Mouse (Mus musculus) heart, embryonic 13.5 days (tissue): ENCODE measurements around the gene Kcp. TPM values are rescaled to one million over a fixed set of nuclear protein-coding genes. Genes with fewer than 3 reads are reported as not detected.
A peak's percentile ranks its signal among the peaks of the same experiment; 100 is the strongest.

ENCODE experiments used
- ATAC-seq: fragments of 200-750 bp; cut with Nextera tagmentation; 2 replicates; pipeline ENCODE4 v1.8.0; 2017; ENCODE audit warnings: moderate TSS enrichment; ENCODE audit not compliant: insufficient number of reproducible peaks, low FRiP score, low TSS enrichment; ENCODE audit errors: extremely low read depth
- H3K27ac ChIP-seq: fragments of 300-500 bp; sonication (generic); replicated peaks from 2 replicates; pipeline ENCODE4 v1.5.1; 2015; ENCODE audit warnings: moderate library complexity, mild to moderate bottlenecking, inconsistent platforms
- H3K27me3 ChIP-seq: fragments of 300-500 bp; sonication (generic); replicated peaks from 2 replicates; pipeline ENCODE4 v1.6.1; 2015; ENCODE audit warnings: mild to moderate bottlenecking, inconsistent platforms
- H3K36me3 ChIP-seq: fragments of 300-500 bp; sonication (generic); 2 replicates; pipeline ENCODE4 v1.6.1; 2015; ENCODE audit warnings: mild to moderate bottlenecking, inconsistent platforms
- H3K4me1 ChIP-seq: fragments of 300-500 bp; sonication (generic); 2 replicates; pipeline ENCODE4 v1.6.1; 2015; ENCODE audit warnings: inconsistent platforms
- H3K4me2 ChIP-seq: fragments of 300-500 bp; sonication (generic); 2 replicates; pipeline ENCODE4 v1.6.1; 2015; ENCODE audit warnings: inconsistent platforms, mild to moderate bottlenecking, moderate library complexity
- H3K4me3 ChIP-seq: fragments of 300-500 bp; sonication (generic); 2 replicates; pipeline ENCODE4 v1.5.1; 2015; ENCODE audit warnings: moderate library complexity, mild to moderate bottlenecking, inconsistent platforms
- H3K9ac ChIP-seq: fragments of 300-500 bp; sonication (generic); 2 replicates; pipeline ENCODE4 v1.6.1; 2015; ENCODE audit warnings: inconsistent platforms, mild to moderate bottlenecking, moderate library complexity
- H3K9me3 ChIP-seq: fragments of 300-500 bp; sonication (generic); 2 replicates; pipeline ENCODE4 v1.6.1; 2016; ENCODE audit warnings: inconsistent platforms
- WGBS: fragments of 180-500 bp; shearing (Covaris S2); methylation state at CpG from one replicate; pipeline ENCODE4 v1.1.7; 2015; ENCODE audit warnings: mixed read lengths; 5-methylcytosine and 5-hydroxymethylcytosine counted together
- polyA plus RNA-seq: library from polyadenylated mRNA; unstranded; fragments of >200 nt; fragmentation: Nextera tagmentation; extraction: Ambion mirVana; gene quantifications from 2 replicates; pipeline ENCODE4 v1.2.1, GENCODE M21; 2015

Gene Kcp
- polyA plus RNA-seq, 1 experiment from 2014 or later = 11.9 TPM

- Histone ChIP-seq H3K4me3 (no peak overlapping the region), H3K4me1 (peaks cover 32% of the 10 kb centered on the region), H3K27me3 (peaks cover 26% of the 10 kb centered on the region), H3K9ac (no peak overlapping the region), H3K9me3 (peaks cover 6% of the 10 kb centered on the region; the same call in 1 of the 2 replicates), H3K36me3 (no peaks in the 10 kb centered on the region), H3K27ac (no peak overlapping the region), H3K4me2 (no peak overlapping the region)
- ATAC-seq = no peak
- WGBS = 57% methylated on average over 6 of the region's 6 CpGs
Observed at GRCm38 (mm10) chr6:29522626-29523300, 15.0 kb upstream of the Kcp start.

GRCm38 (mm10) chr6:29517139-29517538 lies 9.4 kb upstream of the Kcp start:
- Histone ChIP-seq H3K9me3 (peaks cover 6% of the 10 kb centered on the region; the same call in 1 of the 2 replicates), H3K4me1 (peaks cover 14% of the 10 kb centered on the region), H3K27me3 (no peaks in the 10 kb centered on the region; the same call in 1 of the 2 replicates), H3K4me3 (no peak overlapping the region), H3K36me3 (no peaks in the 10 kb centered on the region), H3K27ac (no peak overlapping the region), H3K4me2 (no peak overlapping the region), H3K9ac (no peak overlapping the region)
- no peak; the same call in 1 of the 2 replicates for ATAC-seq
- 3% methylated on average over 5 of the region's 5 CpGs for WGBS

GRCm38 (mm10) chr6:29513284-29513683 lies 5.5 kb upstream of the Kcp start:
- H3K4me3 ChIP-seq = peak overlapping the region; percentile 30
- peak overlapping the region; percentile 60 for H3K27ac ChIP-seq
- peak overlapping the region; percentile 65 for H3K9ac ChIP-seq
- peak overlapping the region; percentile 63 for H3K4me2 ChIP-seq
- H3K4me1 ChIP-seq = peaks cover 20% of the 10 kb centered on the region
- no peak for ATAC-seq
- 2% methylated on average over 11 of the region's 11 CpGs for WGBS
- H3K27me3 ChIP-seq = no peaks in the 10 kb centered on the region
- no peaks in the 10 kb centered on the region for H3K9me3 ChIP-seq
- H3K36me3 ChIP-seq = no peaks in the 10 kb centered on the region

GRCm38 (mm10) chr6:29509086-29509485 lies 1.3 kb upstream of the Kcp start:
- Histone ChIP-seq H3K9ac (no peak overlapping the region), H3K4me3 (no peak overlapping the region), H3K27me3 (peaks cover 11% of the 10 kb centered on the region), H3K27ac (peak overlapping the region; percentile 53; the same call in 1 of the 2 replicates), H3K9me3 (no peaks in the 10 kb centered on the region), H3K4me1 (peaks cover 35% of the 10 kb centered on the region), H3K4me2 (no peak overlapping the region), H3K36me3 (0 out of 2 replicates have a peak, but pooled peaks cover 4% of the 10 kb centered on the region)
- no peak for ATAC-seq
- 44% methylated on average over 2 of the region's 2 CpGs for WGBS

GRCm38 (mm10) chr6:29506834-29507233 lies 918 bp downstream of the Kcp start:
- H3K27me3 ChIP-seq = peaks cover 11% of the 10 kb centered on the region
- H3K4me1 ChIP-seq = peaks cover 24% of the 10 kb centered on the region
- H3K4me2 ChIP-seq = peak overlapping the region; percentile 86
- no peak for ATAC-seq
- peak overlapping the region; percentile 79 for H3K9ac ChIP-seq
- WGBS = 24% methylated on average over 8 of the region's 8 CpGs
- H3K4me3 ChIP-seq = peak overlapping the region; percentile 71
- H3K9me3 ChIP-seq = no peaks in the 10 kb centered on the region
- 0 out of 2 replicates have a peak, but pooled peaks cover 4% of the 10 kb centered on the region for H3K36me3 ChIP-seq
- H3K27ac ChIP-seq = no peak overlapping the region

GRCm38 (mm10) chr6:29505493-29505892 lies 2.3 kb downstream of the Kcp start:
- ATAC-seq = no peak
- peaks cover 24% of the 10 kb centered on the region for H3K4me1 ChIP-seq
- H3K4me2 ChIP-seq = no peak overlapping the region
- H3K4me3 ChIP-seq = no peak overlapping the region
- H3K27ac ChIP-seq = no peak overlapping the region
- H3K9ac ChIP-seq = no peak overlapping the region
- H3K36me3 ChIP-seq = 0 out of 2 replicates have a peak, but pooled peaks cover 4% of the 10 kb centered on the region
- WGBS = 81% methylated on average over 5 of the region's 5 CpGs
- no peaks in the 10 kb centered on the region for H3K9me3 ChIP-seq
- peaks cover 11% of the 10 kb centered on the region for H3K27me3 ChIP-seq

GRCm38 (mm10) chr6:29501599-29501998 lies 6.2 kb downstream of the Kcp start:
- no peak overlapping the region for H3K4me2 ChIP-seq
- H3K9me3 ChIP-seq = no peaks in the 10 kb centered on the region
- H3K4me1 ChIP-seq = peaks cover 7% of the 10 kb centered on the region
- H3K4me3 ChIP-seq = no peak overlapping the region
- H3K9ac ChIP-seq = no peak overlapping the region
- 77% methylated on average over 1 of the region's 1 CpGs for WGBS
- H3K36me3 ChIP-seq = peaks cover 8% of the 10 kb centered on the region; the same call in 1 of the 2 replicates
- peaks cover 29% of the 10 kb centered on the region for H3K27me3 ChIP-seq
- ATAC-seq = no peak
- no peak overlapping the region for H3K27ac ChIP-seq

- H3K9me3 ChIP-seq = no peaks in the 10 kb centered on the region
- H3K4me1 ChIP-seq = peaks cover 5% of the 10 kb centered on the region
- no peak overlapping the region for H3K27ac ChIP-seq
- no peak overlapping the region for H3K9ac ChIP-seq
- 83% methylated on average over 6 of the region's 6 CpGs for WGBS
- no peak for ATAC-seq
- peaks cover 9% of the 10 kb centered on the region for H3K36me3 ChIP-seq
- peaks cover 30% of the 10 kb centered on the region for H3K27me3 ChIP-seq
- H3K4me3 ChIP-seq = no peak overlapping the region
- H3K4me2 ChIP-seq = no peak overlapping the region
Observed at GRCm38 (mm10) chr6:29500810-29501209, 6.9 kb downstream of the Kcp start.

- Histone ChIP-seq H3K27me3 (peaks cover 36% of the 10 kb centered on the region), H3K9me3 (no peaks in the 10 kb centered on the region), H3K36me3 (peaks cover 8% of the 10 kb centered on the region), H3K4me2 (no peak overlapping the region), H3K9ac (no peak overlapping the region), H3K27ac (no peak overlapping the region), H3K4me3 (no peak overlapping the region), H3K4me1 (peaks cover 7% of the 10 kb centered on the region; the same call in 1 of the 2 replicates)
- no peak for ATAC-seq
- 70% methylated on average over 7 of the region's 7 CpGs for WGBS
Observed at GRCm38 (mm10) chr6:29500177-29500576, 7.6 kb downstream of the Kcp start.

GRCm38 (mm10) chr6:29497791-29498190 lies 10.0 kb downstream of the Kcp start:
- no peak for ATAC-seq
- WGBS = 47% methylated on average over 2 of the region's 2 CpGs
- peaks cover 7% of the 10 kb centered on the region; the same call in 1 of the 2 replicates for H3K4me1 ChIP-seq

GRCm38 (mm10) chr6:29496270-29496669 lies 11.5 kb downstream of the Kcp start:
- Histone ChIP-seq H3K36me3 (peaks cover 5% of the 10 kb centered on the region), H3K4me3 (no peak overlapping the region), H3K4me1 (peaks cover 7% of the 10 kb centered on the region; the same call in 1 of the 2 replicates), H3K27me3 (peaks cover 41% of the 10 kb centered on the region), H3K9ac (0 out of 2 replicates have a peak overlapping the region, but pooled peaks have one; percentile 10), H3K4me2 (peak overlapping the region; percentile 36), H3K9me3 (no peaks in the 10 kb centered on the region), H3K27ac (no peak overlapping the region)
- no peak for ATAC-seq
- WGBS = 26% methylated on average over 25 of the region's 25 CpGs

More at GRCm38 (mm10) chr6:29497791-29498190, 10.0 kb downstream of the Kcp start:
- H3K27me3 ChIP-seq = peaks cover 37% of the 10 kb centered on the region
- H3K9me3 ChIP-seq = no peaks in the 10 kb centered on the region
- no peak overlapping the region for H3K9ac ChIP-seq
- no peak overlapping the region for H3K4me2 ChIP-seq
- peaks cover 5% of the 10 kb centered on the region for H3K36me3 ChIP-seq
- H3K4me3 ChIP-seq = no peak overlapping the region
- no peak overlapping the region for H3K27ac ChIP-seq

- H3K4me3 ChIP-seq = no peak overlapping the region
- H3K4me1 ChIP-seq = peaks cover 7% of the 10 kb centered on the region; the same call in 1 of the 2 replicates
- 65% methylated on average over 4 of the region's 4 CpGs for WGBS
- no peaks in the 10 kb centered on the region for H3K9me3 ChIP-seq
- no peak overlapping the region for H3K9ac ChIP-seq
- no peak overlapping the region for H3K4me2 ChIP-seq
- H3K36me3 ChIP-seq = peaks cover 5% of the 10 kb centered on the region
- peaks cover 41% of the 10 kb centered on the region for H3K27me3 ChIP-seq
- no peak for ATAC-seq
- H3K27ac ChIP-seq = no peak overlapping the region
Observed at GRCm38 (mm10) chr6:29494101-29494500, 13.7 kb downstream of the Kcp start.
